Mouse (Mus musculus): ENCODE data around the gene Brinp2.

DNA sequence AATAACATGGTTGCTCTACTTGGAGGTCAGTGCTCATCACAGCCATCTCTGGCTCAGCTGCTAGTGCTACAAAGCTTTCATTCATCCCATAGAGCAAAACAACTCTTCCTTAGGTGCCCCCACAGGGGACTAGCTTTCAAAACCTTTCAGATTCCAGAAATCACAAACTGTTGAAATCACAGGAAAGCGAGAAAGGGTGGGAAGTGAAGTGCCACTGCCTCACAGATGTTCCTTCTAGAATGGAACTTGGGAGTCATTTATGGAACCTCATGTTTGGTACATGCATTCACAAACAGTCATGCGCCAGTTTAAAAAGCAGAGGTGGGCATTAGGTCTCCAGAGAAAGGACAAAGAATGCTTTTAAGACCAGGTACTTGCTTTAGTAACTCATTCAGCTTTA is 40.9 kb upstream of the Brinp2 start:
- TF ChIP-seq CTCF (IDR thresholded peaks at IDR 0.05; ENCODE audit: low read depth, low read length) (no peak), GATA1 (IDR thresholded peaks at IDR 0.05; ENCODE audit: borderline replicate concordance, low read length) (no peak)

Data from G1E (cell line).